Mouse (Mus musculus): ENCODE data around the gene Hoxd10. TPM values are rescaled to one million over a fixed set of nuclear protein-coding genes. Genes with fewer than 3 reads are reported as not detected.

The Hoxd10 gene
- total and polyA plus RNA-seq, 2 experiments, result not detected

- H3K4me1 ChIP-seq (ENCODE audit: control insufficient read depth, insufficient read depth, low read length), result peaks cover 2% of the 10 kb centered on the region; the same call in 1 of the 2 replicates
- no peak overlapping the region for H3K27ac ChIP-seq (replicated peaks; ENCODE audit: insufficient read depth, low read depth, low read length)
- H3K36me3 ChIP-seq (ENCODE audit: control insufficient read depth, insufficient read depth, low read length), result no peaks in the 10 kb centered on the region
- H3K4me3 ChIP-seq (ENCODE audit: insufficient read depth, low read depth, low read length), result no peak overlapping the region
- 11% methylated on average over 9 of the region's 9 CpGs for WGBS
- no peak for DNase-seq (ENCODE audit: extremely low read depth, low read depth, low spot score)
- no peaks in the 10 kb centered on the region for H3K79me2 ChIP-seq (ENCODE audit: control insufficient read depth, insufficient read depth, low read length)
- H3K9ac ChIP-seq (ENCODE audit: low read depth, low read length), result no peak overlapping the region
- peaks cover 41% of the 10 kb centered on the region for H3K27me3 ChIP-seq (ENCODE audit: control insufficient read depth, insufficient read depth, low read length)
- no peak for TF ChIP-seq CTCF (IDR thresholded peaks at IDR 0.05; ENCODE audit: low read depth, low read length)
- no peak for TF ChIP-seq POLR2A (IDR thresholded peaks at IDR 0.05; ENCODE audit: extremely low read depth, insufficient read depth, low read length)
Observed at GRCm38 (mm10) chr2:74731799-74732512, 40.2 kb downstream of the Hoxd10 start.

DNA sequence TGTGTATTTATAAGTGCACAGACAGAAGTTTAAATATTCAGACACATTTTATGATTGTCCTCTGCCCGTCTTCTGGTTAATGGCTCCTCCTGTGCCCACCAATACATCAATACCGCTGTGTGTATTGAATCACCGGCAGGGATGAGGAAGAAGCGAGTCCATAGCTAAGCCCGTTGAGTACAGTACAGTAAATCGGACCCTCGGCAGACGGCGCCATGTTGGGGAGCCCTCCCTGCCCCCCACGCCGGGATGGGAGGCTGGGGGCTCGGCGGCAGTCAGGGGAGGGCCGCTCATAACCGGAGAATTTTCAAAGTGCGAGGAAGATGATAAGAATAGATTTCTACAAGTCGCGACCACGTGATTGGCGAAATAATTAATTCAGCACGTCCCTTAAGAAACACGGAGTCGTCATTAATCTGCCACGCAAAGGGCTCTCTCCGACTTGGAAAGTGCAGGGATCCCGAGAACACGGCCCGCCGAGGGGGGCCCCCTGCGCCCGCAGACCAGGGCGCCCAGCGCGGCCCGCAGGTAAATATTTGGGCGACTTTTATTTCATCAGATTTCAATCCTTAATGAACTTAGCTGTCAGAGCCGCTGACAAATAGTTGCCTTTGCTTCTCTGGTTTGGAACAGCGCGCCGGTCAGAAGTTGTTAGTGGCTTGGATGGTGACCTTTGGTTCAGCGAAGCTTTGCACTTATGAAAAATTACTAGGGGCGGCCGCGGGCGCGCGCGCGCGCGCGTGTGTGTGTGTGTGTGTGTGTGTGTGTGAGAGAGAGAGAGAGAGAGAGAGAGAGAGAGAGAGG lies 41.0 kb downstream of the Hoxd10 start:
- Histone ChIP-seq H3K9ac (ENCODE audit: low read depth, low read length) (no peak overlapping the region), H3K36me3 (ENCODE audit: control insufficient read depth, insufficient read depth, low read length) (no peaks in the 10 kb centered on the region), H3K4me1 (ENCODE audit: control insufficient read depth, insufficient read depth, low read length) (peaks cover 2% of the 10 kb centered on the region; the same call in 1 of the 2 replicates), H3K4me3 (ENCODE audit: insufficient read depth, low read depth, low read length) (no peak overlapping the region), H3K79me2 (ENCODE audit: control insufficient read depth, insufficient read depth, low read length) (no peaks in the 10 kb centered on the region), H3K27me3 (ENCODE audit: control insufficient read depth, insufficient read depth, low read length) (peaks cover 33% of the 10 kb centered on the region), H3K27ac (replicated peaks; ENCODE audit: insufficient read depth, low read depth, low read length) (no peak overlapping the region)
- TF ChIP-seq POLR2A (IDR thresholded peaks at IDR 0.05; ENCODE audit: extremely low read depth, insufficient read depth, low read length) (no peak), CTCF (IDR thresholded peaks at IDR 0.05; ENCODE audit: low read depth, low read length) (no peak)
- no peak for DNase-seq (ENCODE audit: extremely low read depth, low read depth, low spot score)
- WGBS, result 2% methylated on average over 52 of the region's 52 CpGs

DNA sequence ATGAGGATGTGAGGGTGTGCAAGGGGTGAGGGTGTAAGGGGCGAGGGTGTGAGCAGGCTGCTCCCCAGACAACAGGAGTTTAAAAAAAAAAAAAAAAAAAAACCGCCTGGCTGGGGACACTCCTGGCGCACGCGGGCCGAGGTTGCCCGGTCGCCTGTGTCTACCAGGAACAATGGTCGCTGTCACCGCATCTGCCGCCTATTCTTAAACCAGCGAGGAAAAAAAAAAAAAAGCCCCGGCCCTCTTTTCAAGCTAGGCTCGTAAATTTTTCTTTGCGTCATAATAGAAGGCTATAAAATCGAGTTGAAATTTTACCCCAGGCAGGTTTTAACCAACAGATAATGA lies 41.6 kb downstream of the Hoxd10 start:
- H3K4me3 ChIP-seq (ENCODE audit: insufficient read depth, low read depth, low read length), result no peak overlapping the region
- H3K27me3 ChIP-seq (ENCODE audit: control insufficient read depth, insufficient read depth, low read length), result peaks cover 30% of the 10 kb centered on the region
- WGBS, result 4% methylated on average over 16 of the region's 16 CpGs

GRCm38 (mm10) chr2:74733765-74734164 lies 42.0 kb downstream of the Hoxd10 start:
- 2% methylated on average over 6 of the region's 6 CpGs for WGBS
- DNase-seq (ENCODE audit: extremely low read depth, low read depth, low spot score), result no peak
- H3K9ac ChIP-seq (ENCODE audit: low read depth, low read length), result no peak overlapping the region
- H3K27me3 ChIP-seq (ENCODE audit: control insufficient read depth, insufficient read depth, low read length), result peaks cover 34% of the 10 kb centered on the region
- TF ChIP-seq CTCF (IDR thresholded peaks at IDR 0.05; ENCODE audit: low read depth, low read length), result no peak
- TF ChIP-seq POLR2A (IDR thresholded peaks at IDR 0.05; ENCODE audit: extremely low read depth, insufficient read depth, low read length), result no peak
- H3K27ac ChIP-seq (replicated peaks; ENCODE audit: insufficient read depth, low read depth, low read length), result no peak overlapping the region
- H3K79me2 ChIP-seq (ENCODE audit: control insufficient read depth, insufficient read depth, low read length), result no peaks in the 10 kb centered on the region
- H3K4me1 ChIP-seq (ENCODE audit: control insufficient read depth, insufficient read depth, low read length), result peaks cover 2% of the 10 kb centered on the region; the same call in 1 of the 2 replicates
- H3K4me3 ChIP-seq (ENCODE audit: insufficient read depth, low read depth, low read length), result no peak overlapping the region
- no peaks in the 10 kb centered on the region for H3K36me3 ChIP-seq (ENCODE audit: control insufficient read depth, insufficient read depth, low read length)

More for the DNA sequence above, 41.6 kb downstream of the Hoxd10 start:
- H3K27ac ChIP-seq (replicated peaks; ENCODE audit: insufficient read depth, low read depth, low read length), result no peak overlapping the region
- H3K36me3 ChIP-seq (ENCODE audit: control insufficient read depth, insufficient read depth, low read length), result no peaks in the 10 kb centered on the region
- TF ChIP-seq POLR2A (IDR thresholded peaks at IDR 0.05; ENCODE audit: extremely low read depth, insufficient read depth, low read length) (no peak), CTCF (IDR thresholded peaks at IDR 0.05; ENCODE audit: low read depth, low read length) (no peak)
- peaks cover 2% of the 10 kb centered on the region; the same call in 1 of the 2 replicates for H3K4me1 ChIP-seq (ENCODE audit: control insufficient read depth, insufficient read depth, low read length)
- H3K79me2 ChIP-seq (ENCODE audit: control insufficient read depth, insufficient read depth, low read length), result no peaks in the 10 kb centered on the region
- no peak for DNase-seq (ENCODE audit: extremely low read depth, low read depth, low spot score)
- no peak overlapping the region for H3K9ac ChIP-seq (ENCODE audit: low read depth, low read length)

DNA sequence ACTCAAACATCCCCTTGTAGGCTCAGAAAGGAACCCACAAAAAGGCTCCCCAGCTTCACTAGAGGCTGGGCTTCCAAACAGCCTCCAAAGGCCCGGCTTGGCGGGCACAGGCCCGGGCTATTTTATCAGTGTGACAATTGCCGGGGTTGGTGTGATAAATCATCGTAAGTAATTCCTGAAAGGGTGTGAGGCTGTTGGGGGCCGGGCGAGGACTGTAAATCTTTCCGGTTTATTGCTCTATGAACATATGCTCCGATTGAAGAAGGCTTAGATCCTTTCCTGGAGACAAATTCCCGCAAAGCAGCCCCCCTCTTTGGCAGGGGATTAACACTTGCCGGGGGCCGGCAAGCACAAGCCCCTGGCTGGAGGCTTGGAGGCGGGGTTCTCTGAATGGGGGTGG lies 42.7 kb downstream of the Hoxd10 start:
- WGBS, result 5% methylated on average over 13 of the region's 13 CpGs
- H3K27me3 ChIP-seq (ENCODE audit: control insufficient read depth, insufficient read depth, low read length), result peaks cover 39% of the 10 kb centered on the region

More for the DNA sequence above, 42.7 kb downstream of the Hoxd10 start:
- H3K36me3 ChIP-seq (ENCODE audit: control insufficient read depth, insufficient read depth, low read length), result no peaks in the 10 kb centered on the region
- H3K4me3 ChIP-seq (ENCODE audit: insufficient read depth, low read depth, low read length), result no peak overlapping the region
- no peak for TF ChIP-seq POLR2A (IDR thresholded peaks at IDR 0.05; ENCODE audit: extremely low read depth, insufficient read depth, low read length)
- no peak for TF ChIP-seq CTCF (IDR thresholded peaks at IDR 0.05; ENCODE audit: low read depth, low read length)
- peaks cover 2% of the 10 kb centered on the region; the same call in 1 of the 2 replicates for H3K4me1 ChIP-seq (ENCODE audit: control insufficient read depth, insufficient read depth, low read length)
- DNase-seq (ENCODE audit: extremely low read depth, low read depth, low spot score), result no peak
- H3K9ac ChIP-seq (ENCODE audit: low read depth, low read length), result no peak overlapping the region
- H3K79me2 ChIP-seq (ENCODE audit: control insufficient read depth, insufficient read depth, low read length), result no peaks in the 10 kb centered on the region
- no peak overlapping the region for H3K27ac ChIP-seq (replicated peaks; ENCODE audit: insufficient read depth, low read depth, low read length)
